Mouse (Mus musculus) MEL (cell line): ENCODE measurements around the gene Rab37. TPM values are rescaled to one million over a fixed set of nuclear protein-coding genes. Genes with fewer than 3 reads are reported as not detected.

Source experiments
- DNase-seq: peaks from one replicate; pipeline ENCODE4 v3.0.0; 2011; ENCODE audit warnings: low read depth, low spot score
- H3K27ac ChIP-seq: 2 replicates; pipeline ENCODE4 v1.5.1; 2012; ENCODE audit warnings: low read depth, mild to moderate bottlenecking, control low read depth, low read length, moderate library complexity; ENCODE audit not compliant: control insufficient read depth
- H3K27me3 ChIP-seq, 2 experiments: fragments of 150-350 bp in 1 of 2; sonication (generic) in 1 of 2; 2 replicates each; pipeline ENCODE4 v1.6.1; 2012; ENCODE audit warnings: low read length in 2 of 2, mild to moderate bottlenecking in 2 of 2, improper control_type of control experiment in 1 of 2, moderate library complexity in 1 of 2; ENCODE audit not compliant: insufficient read depth in 2 of 2, control insufficient read depth in 1 of 2
- H3K36me3 ChIP-seq, 2 experiments: 2 replicates each; pipeline ENCODE4 v1.6.1; 2012 to 2014; ENCODE audit warnings: low read length in 2 of 2, improper control_type of control experiment in 1 of 2, inconsistent platforms in 1 of 2, mild to moderate bottlenecking in 1 of 2; ENCODE audit not compliant: insufficient read depth in 2 of 2, control insufficient read depth in 1 of 2
- H3K4me1 ChIP-seq, 2 experiments: fragments of 150-350 bp in 1 of 2; sonication (generic) in 1 of 2; 2 replicates each; pipeline ENCODE4 v1.6.1; 2012; ENCODE audit warnings: low read length in 2 of 2, improper control_type of control experiment in 1 of 2, mild to moderate bottlenecking in 1 of 2; ENCODE audit not compliant: insufficient read depth in 2 of 2, control insufficient read depth in 1 of 2
- H3K4me3 ChIP-seq, 2 experiments: fragments of 150-350 bp in 1 of 2; sonication (generic) in 1 of 2; 2 replicates each; pipeline ENCODE4 v1.5.1; 2012; ENCODE audit warnings: low read depth in 2 of 2, low read length in 2 of 2, mild to moderate bottlenecking in 2 of 2, moderate library complexity in 2 of 2, control low read depth in 1 of 2, improper control_type of control experiment in 1 of 2; ENCODE audit not compliant: control insufficient read depth in 1 of 2, insufficient read depth in 1 of 2
- H3K79me2 ChIP-seq: 2 replicates; pipeline ENCODE4 v1.6.1; 2012; ENCODE audit warnings: mild to moderate bottlenecking, low read length, moderate library complexity; ENCODE audit not compliant: control insufficient read depth, poor library complexity, insufficient read depth
- H3K9ac ChIP-seq: 2 replicates; pipeline ENCODE4 v1.6.1; 2012; ENCODE audit warnings: low read depth, mild to moderate bottlenecking, control low read depth, low read length, moderate library complexity; ENCODE audit not compliant: control insufficient read depth, poor library complexity, severe bottlenecking
- H3K9me3 ChIP-seq: fragments of 150-350 bp; sonication (generic); replicated peaks from 2 replicates; pipeline ENCODE4 v1.6.1; 2012; ENCODE audit warnings: mild to moderate bottlenecking, low read length, improper control_type of control experiment, moderate library complexity; ENCODE audit not compliant: insufficient read depth
- BHLHE40 ChIP-seq: IDR thresholded peaks from 2 replicates; pipeline ENCODE4 v1.6.1; 2012; ENCODE audit warnings: low read depth, mild to moderate bottlenecking, inconsistent platforms, low read length, improper control_type of control experiment, borderline replicate concordance
- CHD2 ChIP-seq: IDR thresholded peaks from 2 replicates; pipeline ENCODE4 v1.6.1; 2011; ENCODE audit warnings: low read length, improper control_type of control experiment
- CTCF ChIP-seq, 3 experiments: IDR thresholded peaks in 2 of 3; conservative IDR thresholded peaks in 1 of 3; 2 replicates each; pipeline ENCODE4 v1.5.1; 2011 to 2012; ENCODE audit warnings: low read length in 3 of 3, low read depth in 2 of 3, mild to moderate bottlenecking in 2 of 3, improper control_type of control experiment in 1 of 3, inconsistent platforms in 1 of 3, mixed read lengths in 1 of 3, moderate library complexity in 1 of 3; ENCODE audit not compliant: control insufficient read depth in 1 of 3, insufficient read depth in 1 of 3, poor library complexity in 1 of 3, severe bottlenecking in 1 of 3
- E2F4 ChIP-seq: IDR thresholded peaks from 2 replicates; pipeline ENCODE4 v1.6.1; 2011; ENCODE audit warnings: low read depth, low read length, improper control_type of control experiment, borderline replicate concordance
- ELF1 ChIP-seq: IDR thresholded peaks from 2 replicates; pipeline ENCODE4 v1.6.1; 2014; ENCODE audit warnings: low read depth, mild to moderate bottlenecking, inconsistent platforms, low read length, improper control_type of control experiment, moderate library complexity
- EP300 ChIP-seq, 2 experiments: IDR thresholded peaks; 2 replicates each; pipeline ENCODE4 v1.6.1; 2011; ENCODE audit warnings: improper control_type of control experiment in 2 of 2, low read length in 2 of 2, low read depth in 1 of 2, mild to moderate bottlenecking in 1 of 2
- GABPA ChIP-seq: IDR thresholded peaks from 2 replicates; pipeline ENCODE4 v1.6.1; 2012; ENCODE audit warnings: low read depth, mild to moderate bottlenecking, inconsistent platforms, low read length, improper control_type of control experiment, moderate library complexity
- JUND ChIP-seq: IDR thresholded peaks from 2 replicates; pipeline ENCODE4 v1.6.1; 2011; ENCODE audit warnings: low read depth, mild to moderate bottlenecking, improper control_type of control experiment, low read length
- KAT2A ChIP-seq: conservative IDR thresholded peaks from 2 replicates; pipeline ENCODE4 v1.6.1; 2012; ENCODE audit warnings: low read depth, low read length, improper control_type of control experiment, inconsistent platforms
- MAX ChIP-seq: IDR thresholded peaks from 2 replicates; pipeline ENCODE4 v1.6.1; 2011; ENCODE audit warnings: low read length, improper control_type of control experiment
- MYB ChIP-seq: IDR thresholded peaks from 2 replicates; pipeline ENCODE4 v1.6.1; 2011; ENCODE audit warnings: mild to moderate bottlenecking, low read depth, low read length, improper control_type of control experiment
- NELFE ChIP-seq: IDR thresholded peaks from 2 replicates; pipeline ENCODE4 v1.6.1; 2011; ENCODE audit warnings: low read depth, low read length, improper control_type of control experiment
- NRF1 ChIP-seq: IDR thresholded peaks from 2 replicates; pipeline ENCODE4 v1.6.1; 2014; ENCODE audit warnings: low read depth, mild to moderate bottlenecking, inconsistent platforms, low read length, improper control_type of control experiment, moderate library complexity; ENCODE audit not compliant: poor library complexity, insufficient read depth, severe bottlenecking
- POLR2A ChIP-seq, 2 experiments: IDR thresholded peaks; 2 replicates each; pipeline ENCODE4 v1.6.1; 2011 to 2012; ENCODE audit warnings: low read length in 2 of 2, mild to moderate bottlenecking in 2 of 2, control low read depth in 1 of 2, improper control_type of control experiment in 1 of 2, low read depth in 1 of 2, moderate library complexity in 1 of 2; ENCODE audit not compliant: control insufficient read depth in 1 of 2, insufficient read depth in 1 of 2, poor library complexity in 1 of 2
- RCOR1 ChIP-seq: IDR thresholded peaks from 2 replicates; pipeline ENCODE4 v1.6.1; 2012; ENCODE audit warnings: low read depth, mild to moderate bottlenecking, inconsistent platforms, low read length, improper control_type of control experiment
- SIN3A ChIP-seq: IDR thresholded peaks from 2 replicates; pipeline ENCODE4 v1.6.1; 2012; ENCODE audit warnings: low read length, improper control_type of control experiment, inconsistent platforms
- SMC3 ChIP-seq: IDR thresholded peaks from 2 replicates; pipeline ENCODE4 v1.6.1; 2011; ENCODE audit warnings: low read depth, low read length, improper control_type of control experiment
- TBP ChIP-seq: IDR thresholded peaks from 2 replicates; pipeline ENCODE4 v1.8.0; 2011; ENCODE audit warnings: low read depth, low read length, improper control_type of control experiment
- TCF12 ChIP-seq: IDR thresholded peaks from 2 replicates; pipeline ENCODE4 v1.6.1; 2014; ENCODE audit warnings: low read depth, mild to moderate bottlenecking, inconsistent platforms, low read length, improper control_type of control experiment, moderate library complexity
- ZMIZ1 ChIP-seq: IDR thresholded peaks from 2 replicates; pipeline ENCODE4 v1.6.1; 2012; ENCODE audit warnings: low read depth, mild to moderate bottlenecking, inconsistent platforms, low read length, improper control_type of control experiment, moderate library complexity
- ZNF384 ChIP-seq: IDR thresholded peaks from 2 replicates; pipeline ENCODE4 v1.6.1; 2012; ENCODE audit warnings: low read depth, mild to moderate bottlenecking, inconsistent platforms, low read length, improper control_type of control experiment
- polyA plus RNA-seq, 2 experiments: library from polyadenylated mRNA; stranded (reverse) in 1 of 2; unstranded in 1 of 2; fragments of >175 nt in 1 of 2; fragments of >200 nt in 1 of 2; gene quantifications; 2 replicates each; pipeline versions ENCODE4 v1.2.1 to v1.2.4; 2012; ENCODE audit warnings: low replicate concordance in 2 of 2, low read depth in 1 of 2; ENCODE audit not compliant: insufficient read length in 2 of 2, insufficient read depth in 1 of 2, missing spikeins in 1 of 2
- total RNA-seq: library from RNA; depleted of rRNA; stranded (reverse); fragments of 300-350 nt; gene quantifications from 2 replicates; pipeline ENCODE4 v1.2.3, GENCODE M21; 2012

The Rab37 gene
- total and polyA plus RNA-seq, 3 experiments, result 14.6 to 20.6 TPM; not detected in 1

GRCm38 (mm10) chr11:115054537-115054936 is 36.7 kb upstream of the Rab37 start:
- Histone ChIP-seq H3K4me3 (no peak overlapping the region), H3K36me3 (no peaks in the 10 kb centered on the region), H3K79me2 (no peaks in the 10 kb centered on the region), H3K4me1 (no peaks in the 10 kb centered on the region), H3K9ac (no peak overlapping the region), H3K27ac (no peak overlapping the region), H3K9me3 (no peaks in the 10 kb centered on the region), H3K27me3 (no peaks in the 10 kb centered on the region)
- TF ChIP-seq NRF1 (no peak), ZNF384 (no peak), ZMIZ1 (no peak), TBP (no peak), CTCF (IDR thresholded peaks at IDR 0.05 in 2 of 3, conservative IDR thresholded peaks at IDR 0.05 in 1 of 3; ENCODE audit: control insufficient read depth in 1 of 3, insufficient read depth in 1 of 3, low read depth in 2 of 3, low read length in 3 of 3, poor library complexity in 1 of 3, severe bottlenecking in 1 of 3) (no peak), EP300 (IDR thresholded peaks at IDR 0.05; ENCODE audit: low read depth in 1 of 2, low read length in 2 of 2) (no peak), MAX (no peak), KAT2A (no peak), MYB (no peak), POLR2A (IDR thresholded peaks at IDR 0.05; ENCODE audit: control insufficient read depth in 1 of 2, insufficient read depth in 1 of 2, low read depth in 1 of 2, low read length in 2 of 2, poor library complexity in 1 of 2) (no peak), BHLHE40 (no peak), GABPA (no peak), CHD2 (no peak), SMC3 (no peak), ELF1 (no peak), RCOR1 (no peak)
- no peak for DNase-seq

GRCm38 (mm10) chr11:115058701-115059100 is 32.5 kb upstream of the Rab37 start:
- DNase-seq, result no peak
- H3K4me1 ChIP-seq, result no peaks in the 10 kb centered on the region
- H3K9ac ChIP-seq, result no peak overlapping the region
- H3K4me3 ChIP-seq, result no peak overlapping the region
- H3K36me3 ChIP-seq, result no peaks in the 10 kb centered on the region
- no peaks in the 10 kb centered on the region; a peak in 1 of 4 replicates for H3K27me3 ChIP-seq
- TF ChIP-seq TCF12 (no peak), NELFE (no peak), E2F4 (no peak), JUND (no peak), SIN3A (no peak), ZNF384 (no peak)
- H3K79me2 ChIP-seq, result no peaks in the 10 kb centered on the region
- no peak overlapping the region for H3K27ac ChIP-seq
- H3K9me3 ChIP-seq, result no peaks in the 10 kb centered on the region
